20 mouse cellular contexts compared by ENCODE assay signal in the genomic region with DNA sequence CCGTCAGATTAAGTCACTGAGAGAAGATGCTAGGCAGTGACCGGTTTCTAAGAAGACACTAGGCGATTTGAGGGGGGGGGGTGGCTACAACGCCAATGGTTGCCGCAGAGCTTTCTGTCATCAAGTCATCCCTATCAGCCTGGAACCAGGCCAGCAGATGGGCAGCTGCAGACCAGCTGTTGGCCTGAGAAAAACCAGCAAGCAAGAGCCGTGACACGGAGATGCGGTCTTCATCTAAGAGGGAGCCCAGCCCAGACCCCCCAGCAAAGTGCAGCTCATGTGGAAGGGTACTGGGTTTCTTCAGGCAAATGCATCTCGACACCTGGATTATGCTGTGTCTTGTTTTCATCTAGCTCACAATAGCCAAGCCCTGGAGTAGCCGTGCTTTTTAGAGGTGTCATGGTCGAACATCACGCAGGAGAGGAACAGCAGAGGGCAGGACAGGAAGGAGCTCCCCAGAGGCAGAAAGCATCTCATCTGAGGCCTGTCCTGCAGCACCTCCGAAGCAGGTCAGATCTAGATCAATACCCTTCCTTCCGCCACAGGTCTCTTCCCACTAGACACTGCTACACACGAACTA.
DNase-seq lines count a peak whose midpoint lies in the region; ATAC-seq and TF ChIP-seq lines count a peak whose summit lies in the region.
"Had no signal": no experiment of that assay in that cellular context is flagged by ENCODE, and none has a peak within 500 bp of the region (broad histone marks: within the 10 kb centered on the region; RNA-seq: fewer than 3 reads in every experiment).

No protein-coding gene starts in this region.

- 73% methylated on average over 15 of the region's 15 CpGs for WGBS in neural tube, embryonic 15.5 days
- 84% methylated on average over 15 of the region's 15 CpGs for WGBS in thymus, adult 2 months

- DNase-seq in embryo, embryonic 11 days: peak; percentile 66
- DNase-seq in embryo, embryonic 9.5 days (ENCODE audit: extremely low spot score): no peak
- DNase-seq in neural tube, embryonic 10.5 days (ENCODE audit: extremely low spot score, low spot score): peak; percentile 55
- DNase-seq in splenic B cell, adult 2 months (ENCODE audit: low read depth, low spot score): peak; percentile 41
- DNase-seq in thymus, adult 2 months: no peak
- DNase-seq: adrenal gland, postnatal 14 days; cerebellum, adult 18-20 months; gastrocnemius, postnatal 25 days; heart, postnatal 14 days; kidney, postnatal 14 days; liver; liver, postnatal 0 days had no signal

- H3K4me1 ChIP-seq in neural tube, embryonic 15.5 days: peaks cover 39% of the 10 kb centered on the region
- peaks cover 19% of the 10 kb centered on the region for H3K4me1 ChIP-seq in embryonic fibroblast, embryonic 13.5 days (ENCODE audit: control insufficient read depth, insufficient read depth, low read length)
- H3K4me1 ChIP-seq in thymus, adult 2 months (replicated peaks; ENCODE audit: control insufficient read depth, insufficient read depth, low read length): peaks cover 21% of the 10 kb centered on the region

- no peak for TF ChIP-seq POLR2A in embryonic fibroblast, embryonic 13.5 days (IDR thresholded peaks at IDR 0.05; ENCODE audit: low read depth, low read length)
- no peak for TF ChIP-seq POLR2A in thymus, adult 2 months (IDR thresholded peaks at IDR 0.05; ENCODE audit: control insufficient read depth, extremely low read depth, insufficient read depth, low read length, poor library complexity)

- no peak overlapping the region for H3K27ac ChIP-seq in neural tube, embryonic 15.5 days (replicated peaks)
- peak overlapping the region; percentile 14; the same call in 1 of the 2 replicates for H3K27ac ChIP-seq in embryonic fibroblast, embryonic 13.5 days (ENCODE audit: insufficient read depth, low read length)
- H3K27ac ChIP-seq in thymus, adult 2 months (ENCODE audit: control insufficient read depth, insufficient read depth, low read length): no peak overlapping the region
- H3K27ac ChIP-seq: forebrain, embryonic 12.5 days; heart, embryonic 10.5 days; hindbrain, embryonic 14.5 days; intestine, embryonic 15.5 days; neural tube, embryonic 12.5 days had no signal

- no peak overlapping the region for H3K4me3 ChIP-seq in neural tube, embryonic 15.5 days (replicated peaks)
- no peak overlapping the region for H3K4me3 ChIP-seq in embryonic fibroblast, embryonic 13.5 days (ENCODE audit: insufficient read depth, low read length)
- no peak overlapping the region for H3K4me3 ChIP-seq in thymus, adult 2 months (ENCODE audit: control insufficient read depth, insufficient read depth, low read length)
- H3K4me3 ChIP-seq: forebrain, embryonic 12.5 days; heart, embryonic 10.5 days; intestine, embryonic 15.5 days; neural tube, embryonic 12.5 days had no signal

- no peak for TF ChIP-seq CTCF in embryonic fibroblast, embryonic 13.5 days (IDR thresholded peaks at IDR 0.05; ENCODE audit: borderline replicate concordance, insufficient read depth, low read length)
- no peak for TF ChIP-seq CTCF in thymus, adult 2 months (IDR thresholded peaks at IDR 0.05; ENCODE audit: borderline replicate concordance, control insufficient read depth, extremely low read depth, insufficient read depth, low read length, poor library complexity)

- peaks cover 31% of the 10 kb centered on the region; the same call in 1 of the 2 replicates for H3K27me3 ChIP-seq in neural tube, embryonic 15.5 days (replicated peaks)
- H3K27me3 ChIP-seq in splenic B cell, adult 2 months (ENCODE audit: control insufficient read depth, insufficient read depth, low read length, poor library complexity, severe bottlenecking): no peaks in the 10 kb centered on the region
- no peaks in the 10 kb centered on the region for H3K27me3 ChIP-seq in thymus, adult 2 months (ENCODE audit: control insufficient read depth, insufficient read depth, low read length)
- H3K27me3 ChIP-seq: intestine, embryonic 15.5 days had no signal

- ATAC-seq in neural tube, embryonic 15.5 days (ENCODE audit: low FRiP score): no peak
- ATAC-seq in CD4-positive, CD25-positive, alpha-beta regulatory T cell, adult 4 months: no peak
- ATAC-seq: intestine, embryonic 15.5 days; liver, postnatal 0 days had no signal

- H3K9ac ChIP-seq in neural tube, embryonic 15.5 days (replicated peaks): no peak overlapping the region
- H3K9ac ChIP-seq: forebrain, embryonic 12.5 days; hindbrain, embryonic 14.5 days; intestine, embryonic 15.5 days; liver, postnatal 0 days; neural tube, embryonic 12.5 days had no signal

- no peaks in the 10 kb centered on the region for H3K36me3 ChIP-seq in neural tube, embryonic 15.5 days
- H3K36me3 ChIP-seq in splenic B cell, adult 2 months (ENCODE audit: control insufficient read depth, insufficient read depth, low read length, poor library complexity, severe bottlenecking): no peaks in the 10 kb centered on the region
- no peaks in the 10 kb centered on the region for H3K36me3 ChIP-seq in thymus, adult 2 months (ENCODE audit: control insufficient read depth, insufficient read depth, low read length)
- H3K36me3 ChIP-seq: forebrain, embryonic 12.5 days; heart, embryonic 10.5 days; intestine, embryonic 15.5 days; neural tube, embryonic 12.5 days had no signal

- H3K9me3 ChIP-seq in neural tube, embryonic 15.5 days (replicated peaks): no peaks in the 10 kb centered on the region
- H3K9me3 ChIP-seq: forebrain, embryonic 12.5 days; heart, embryonic 10.5 days; intestine, embryonic 15.5 days; neural tube, embryonic 12.5 days had no signal

- no peak overlapping the region for H3K4me2 ChIP-seq in neural tube, embryonic 15.5 days
- H3K4me2 ChIP-seq: forebrain, embryonic 12.5 days; hindbrain, embryonic 14.5 days; intestine, embryonic 15.5 days; neural tube, embryonic 12.5 days had no signal

Comparison
In these comparisons a context has a peak if more than half of its experiments do, and no peak if none do; other contexts are left out.
1. DNase-seq: peak in embryo, embryonic 11 days (single experiment), neural tube, embryonic 10.5 days (single experiment) and splenic B cell, adult 2 months (single experiment); none in embryo, embryonic 9.5 days (single experiment) and thymus, adult 2 months (single experiment).